In the genomic region with DNA sequence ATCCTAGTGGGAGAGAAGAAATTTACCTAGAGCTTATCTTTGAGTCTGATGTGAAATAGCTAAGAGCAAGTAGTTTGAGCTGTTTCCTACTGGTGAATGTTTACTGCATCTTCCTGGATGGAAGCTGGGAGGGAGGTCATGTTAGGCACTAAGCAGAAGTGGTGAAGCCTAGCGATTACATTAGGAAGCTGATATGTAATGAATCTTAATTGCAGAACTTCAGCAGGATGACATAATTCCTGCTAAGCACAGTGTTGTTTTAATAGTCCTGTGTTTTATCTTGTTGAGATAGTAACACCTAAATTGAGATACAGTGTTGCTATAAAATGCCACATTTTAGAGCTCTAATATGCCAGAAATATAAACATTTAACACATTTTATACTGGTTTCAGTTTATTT, we compare ENCODE assay signal across 12 mouse cellular contexts. TPM values are rescaled to one million over a fixed set of nuclear protein-coding genes. Genes with fewer than 3 reads are reported as not detected.
"Had no signal": no experiment of that assay in that cellular context is flagged by ENCODE, and none has a peak within 500 bp of the region (broad histone marks: within the 10 kb centered on the region; RNA-seq: fewer than 3 reads in every experiment).

No protein-coding gene starts in this region.

- DNase-seq: kidney, adult 11 months; kidney, postnatal 10 days; kidney, postnatal 4 days; left cerebral cortex, postnatal 4 days; lung, adult 18-20 months; lung, postnatal 4 days; right cerebral cortex, postnatal 14 days; thymus, postnatal 36 days had no signal

- ATAC-seq: midbrain, embryonic 15.5 days had no signal

RNA-seq across cellular contexts. Expression of a gene that starts 56.7 kb away (rescaled TPM):
- total RNA-seq: layer of hippocampus, adult 8-10 months; layer of hippocampus, postnatal 14 days; left cerebral cortex, adult 18-20 months; left cerebral cortex, postnatal 4 days had no signal
